Mouse (Mus musculus) kidney, postnatal 10 days (tissue): ENCODE measurements at regions not wholly inside any gene's neighbourhood (a gene's known extent, or its start where the extent isn't known, plus 50 kb on each side); places are given as distances from the start of the nearest gene placed in this dataset.
A peak's percentile ranks its signal among the peaks of the same experiment; 100 is the strongest.

ENCODE experiments used
- DNase-seq: peaks from one replicate; pipeline ENCODE4 v3.0.0; 2021; ENCODE audit warnings: mixed read lengths

- peak; percentile 6 for DNase-seq
Observed at GRCm38 (mm10) chr11:111583606-111584005, 517.6 kb downstream of the Kcnj2 start.

- no peak for DNase-seq
Observed at GRCm38 (mm10) chr11:111599456-111599855, 533.5 kb downstream of the Kcnj2 start.

GRCm38 (mm10) chr11:111605146-111605545, 539.2 kb downstream of the Kcnj2 start:
- no peak for DNase-seq

- no peak for DNase-seq
Observed at GRCm38 (mm10) chr11:111610522-111611015, 544.6 kb downstream of the Kcnj2 start.

GRCm38 (mm10) chr11:111643603-111644002, 577.6 kb downstream of the Kcnj2 start:
- no peak for DNase-seq

- DNase-seq = peak; percentile 33
Observed at GRCm38 (mm10) chr11:111652882-111653281, 586.9 kb downstream of the Kcnj2 start.

- no peak for DNase-seq
Observed at GRCm38 (mm10) chr11:111657778-111658177, 591.8 kb downstream of the Kcnj2 start.

GRCm38 (mm10) chr11:111658362-111659309, 592.7 kb downstream of the Kcnj2 start:
- no peak for DNase-seq

- no peak for DNase-seq
Observed at GRCm38 (mm10) chr11:111663269-111663668, 597.3 kb downstream of the Kcnj2 start.

- no peak for DNase-seq
Observed at GRCm38 (mm10) chr11:111666336-111666735, 600.4 kb downstream of the Kcnj2 start.

- DNase-seq = no peak
Observed at GRCm38 (mm10) chr11:111671865-111672264, 605.9 kb downstream of the Kcnj2 start.

- no peak for DNase-seq
Observed at GRCm38 (mm10) chr11:111675673-111676072, 609.7 kb downstream of the Kcnj2 start.

GRCm38 (mm10) chr11:111682341-111682740, 616.4 kb downstream of the Kcnj2 start:
- no peak for DNase-seq

- no peak for DNase-seq
Observed at GRCm38 (mm10) chr11:111683909-111684308, 617.9 kb downstream of the Kcnj2 start.

GRCm38 (mm10) chr11:111687769-111688168, 621.8 kb downstream of the Kcnj2 start:
- DNase-seq = no peak

- DNase-seq = no peak
Observed at GRCm38 (mm10) chr11:111688186-111688860, 622.4 kb downstream of the Kcnj2 start.

- no peak for DNase-seq
Observed at GRCm38 (mm10) chr11:111689899-111690298, 623.9 kb downstream of the Kcnj2 start.

- no peak for DNase-seq
Observed at GRCm38 (mm10) chr11:111691512-111691911, 625.5 kb downstream of the Kcnj2 start.

GRCm38 (mm10) chr11:111696668-111697067, 630.7 kb downstream of the Kcnj2 start:
- no peak for DNase-seq

- no peak for DNase-seq
Observed at GRCm38 (mm10) chr11:111699862-111700261, 633.9 kb downstream of the Kcnj2 start.

- DNase-seq = no peak
Observed at GRCm38 (mm10) chr11:111706882-111707281, 640.9 kb downstream of the Kcnj2 start.

- DNase-seq = no peak
Observed at GRCm38 (mm10) chr11:111715401-111715800, 649.4 kb downstream of the Kcnj2 start.

GRCm38 (mm10) chr11:111722276-111722675, 656.3 kb downstream of the Kcnj2 start:
- DNase-seq = no peak

- DNase-seq = no peak
Observed at GRCm38 (mm10) chr11:111728148-111728547, 662.2 kb downstream of the Kcnj2 start.
